Mouse (Mus musculus) myocyte (in vitro differentiated cells): Measurements from ENCODE around the gene Serinc1. TPM values are rescaled to one million over a fixed set of nuclear protein-coding genes. Genes with fewer than 3 reads are reported as not detected.
"Not testable (repeated sequence)": the region's sequence is repeated elsewhere in the genome, so short reads cannot be mapped to it uniquely, and the experiment has no call there.

Source experiments
- H3K27me3 ChIP-seq: one replicate; pipeline ENCODE4 v1.6.1; 2011; ENCODE audit not compliant: control insufficient read depth, insufficient read depth, insufficient read length
- H3K36me3 ChIP-seq: one replicate; pipeline ENCODE4 v1.6.1; 2011; ENCODE audit not compliant: control insufficient read depth, insufficient read depth
- H3K4me2 ChIP-seq: one replicate; pipeline ENCODE4 v1.6.1; 2011; ENCODE audit warnings: low read depth, control low read depth
- H3K4me3 ChIP-seq: one replicate; pipeline ENCODE4 v1.5.1; 2011; ENCODE audit warnings: mild to moderate bottlenecking, control low read depth, moderate library complexity
- H3K79me2 ChIP-seq: one replicate; pipeline ENCODE4 v1.6.1; 2011; ENCODE audit not compliant: control insufficient read depth, insufficient read depth
- H3ac ChIP-seq: one replicate; pipeline ENCODE4 v1.6.1; 2011; ENCODE audit not compliant: control insufficient read depth, insufficient read length
- CEBPB ChIP-seq: IDR thresholded peaks from 2 replicates; pipeline ENCODE4 v1.6.1; 2011; ENCODE audit warnings: mild to moderate bottlenecking, moderate library complexity; ENCODE audit not compliant: poor library complexity, insufficient read depth, severe bottlenecking
- E2F4 ChIP-seq: IDR thresholded peaks from one replicate; pipeline ENCODE4 v1.6.1; 2011; ENCODE audit warnings: mild to moderate bottlenecking, control low read depth, moderate library complexity; ENCODE audit not compliant: insufficient read depth
- MAX ChIP-seq: IDR thresholded peaks from one replicate; pipeline ENCODE4 v1.6.1; 2011; ENCODE audit warnings: low read depth, mild to moderate bottlenecking, control low read depth
- MYOD1 ChIP-seq, 3 experiments: IDR thresholded peaks; one replicate each; pipeline ENCODE4 v1.6.1; 2011; ENCODE audit warnings: control low read depth in 2 of 3, low read depth in 2 of 3, mild to moderate bottlenecking in 2 of 3, moderate library complexity in 1 of 3; ENCODE audit not compliant: insufficient read length in 2 of 3, control insufficient read depth in 1 of 3
- MYOG ChIP-seq, 3 experiments: IDR thresholded peaks; one replicate each; pipeline ENCODE4 v1.6.1; 2011; ENCODE audit warnings: control low read depth in 2 of 3, low read depth in 2 of 3, mild to moderate bottlenecking in 2 of 3; ENCODE audit not compliant: insufficient read length in 2 of 3, control insufficient read depth in 1 of 3, insufficient read depth in 1 of 3
- POLR2A ChIP-seq: IDR thresholded peaks from one replicate; pipeline ENCODE4 v1.6.1; 2011; ENCODE audit warnings: low read depth, mild to moderate bottlenecking, control low read depth, moderate library complexity; ENCODE audit not compliant: insufficient read length
- POLR2AphosphoS2 ChIP-seq: IDR thresholded peaks from one replicate; pipeline ENCODE4 v1.6.1; 2011; ENCODE audit warnings: low read depth, control low read depth; ENCODE audit not compliant: insufficient read length
- REST ChIP-seq: IDR thresholded peaks from one replicate; pipeline ENCODE4 v1.6.1; 2011; ENCODE audit warnings: mild to moderate bottlenecking, control low read depth, moderate library complexity; ENCODE audit not compliant: insufficient read depth, insufficient read length
- SRF ChIP-seq: IDR thresholded peaks from one replicate; pipeline ENCODE4 v1.6.1; 2011; ENCODE audit warnings: low read depth; ENCODE audit not compliant: control insufficient read depth, insufficient read length
- TCF12 ChIP-seq: IDR thresholded peaks from one replicate; pipeline ENCODE4 v1.6.1; 2011; ENCODE audit warnings: mild to moderate bottlenecking, control low read depth; ENCODE audit not compliant: poor library complexity, insufficient read depth, severe bottlenecking
- TCF3 ChIP-seq: IDR thresholded peaks from one replicate; pipeline ENCODE4 v1.6.1; 2011; ENCODE audit warnings: low read depth, control low read depth; ENCODE audit not compliant: insufficient read length
- USF1 ChIP-seq: IDR thresholded peaks from one replicate; pipeline ENCODE4 v1.6.1; 2011; ENCODE audit warnings: low read depth, mild to moderate bottlenecking, control low read depth, moderate library complexity
- polyA plus RNA-seq: library from polyadenylated mRNA; unstranded; fragments of >200 nt; fragmentation: generic; extraction: Trizol; gene quantifications from one replicate; pipeline ENCODE4 v1.2.1, GENCODE M21; 2012; ENCODE audit warnings: missing spikeins

The Serinc1 gene
- polyA plus RNA-seq, 1 experiment = 72.9 TPM

GRCm38 (mm10) chr10:57569023-57569931, 36.9 kb upstream of the Serinc1 start:
- Histone ChIP-seq H3K79me2 (no peaks in the 10 kb centered on the region), H3K4me3 (no peak overlapping the region), H3K36me3 (no peaks in the 10 kb centered on the region), H3K4me2 (peak overlapping the region; percentile 16), H3K27me3 (no peaks in the 10 kb centered on the region), H3ac (no peak overlapping the region)
- TF ChIP-seq MYOD1 (IDR thresholded peaks at IDR 0.05; ENCODE audit: control insufficient read depth in 1 of 3, insufficient read length in 2 of 3, low read depth in 2 of 3) (peak in 2 of 3 experiments; percentile 47 to 53), USF1 (no peak), POLR2AphosphoS2 (no peak), MYOG (IDR thresholded peaks at IDR 0.05; ENCODE audit: control insufficient read depth in 1 of 3, insufficient read depth in 1 of 3, insufficient read length in 2 of 3, low read depth in 2 of 3) (peak in 2 of 3 experiments; percentile 15 to 27), MAX (no peak)

GRCm38 (mm10) chr10:57566221-57566620, 33.9 kb upstream of the Serinc1 start:
- Histone ChIP-seq H3ac (no peak overlapping the region), H3K79me2 (no peaks in the 10 kb centered on the region), H3K27me3 (no peaks in the 10 kb centered on the region), H3K4me2 (no peak overlapping the region), H3K4me3 (no peak overlapping the region), H3K36me3 (no peaks in the 10 kb centered on the region)
- no peak for TF ChIP-seq CEBPB
- TF ChIP-seq MYOD1 (IDR thresholded peaks at IDR 0.05; ENCODE audit: control insufficient read depth in 1 of 3, insufficient read length in 2 of 3, low read depth in 2 of 3) = no peak
- no peak for TF ChIP-seq TCF12
- TF ChIP-seq E2F4 = no peak
- no peak for TF ChIP-seq MYOG (IDR thresholded peaks at IDR 0.05; ENCODE audit: control insufficient read depth in 1 of 3, insufficient read depth in 1 of 3, insufficient read length in 2 of 3, low read depth in 2 of 3)
- TF ChIP-seq REST = no peak
- no peak for TF ChIP-seq POLR2AphosphoS2
- no peak for TF ChIP-seq USF1
- no peak for TF ChIP-seq TCF3
- no peak for TF ChIP-seq SRF
- no peak for TF ChIP-seq POLR2A
- TF ChIP-seq MAX = no peak

- Histone ChIP-seq H3K79me2 (no peaks in the 10 kb centered on the region), H3K4me2 (no peak overlapping the region), H3K36me3 (no peaks in the 10 kb centered on the region), H3K27me3 (no peaks in the 10 kb centered on the region), H3ac (no peak overlapping the region), H3K4me3 (no peak overlapping the region)
- TF ChIP-seq REST (no peak), TCF3 (no peak), MAX (no peak), E2F4 (no peak), MYOG (IDR thresholded peaks at IDR 0.05; ENCODE audit: control insufficient read depth in 1 of 3, insufficient read depth in 1 of 3, insufficient read length in 2 of 3, low read depth in 2 of 3) (no peak), POLR2A (no peak), CEBPB (no peak), MYOD1 (IDR thresholded peaks at IDR 0.05; ENCODE audit: control insufficient read depth in 1 of 3, insufficient read length in 2 of 3, low read depth in 2 of 3) (no peak), SRF (no peak)
These were observed 25.3 kb upstream of the Serinc1 start for GRCm38 (mm10) chr10:57557597-57557996.

- TF ChIP-seq MYOG (IDR thresholded peaks at IDR 0.05; ENCODE audit: control insufficient read depth in 1 of 3, insufficient read depth in 1 of 3, insufficient read length in 2 of 3, low read depth in 2 of 3) (no peak), POLR2AphosphoS2 (no peak), SRF (no peak), REST (no peak), CEBPB (no peak), TCF3 (no peak), USF1 (no peak), MAX (no peak), MYOD1 (IDR thresholded peaks at IDR 0.05; ENCODE audit: control insufficient read depth in 1 of 3, insufficient read length in 2 of 3, low read depth in 2 of 3) (no peak), TCF12 (no peak), POLR2A (no peak)
- no peaks in the 10 kb centered on the region for H3K27me3 ChIP-seq
- no peak overlapping the region for H3K4me3 ChIP-seq
- no peak overlapping the region for H3ac ChIP-seq
- H3K79me2 ChIP-seq = no peaks in the 10 kb centered on the region
- no peak overlapping the region for H3K4me2 ChIP-seq
- H3K36me3 ChIP-seq = no peaks in the 10 kb centered on the region
These were observed 21.4 kb upstream of the Serinc1 start for GRCm38 (mm10) chr10:57553719-57554118.

- Histone ChIP-seq H3K4me3 (no peak overlapping the region), H3K27me3 (no peaks in the 10 kb centered on the region), H3ac (no peak overlapping the region), H3K36me3 (no peaks in the 10 kb centered on the region), H3K79me2 (no peaks in the 10 kb centered on the region), H3K4me2 (no peak overlapping the region)
- TF ChIP-seq MAX (no peak), USF1 (no peak), E2F4 (no peak), MYOG (IDR thresholded peaks at IDR 0.05; ENCODE audit: control insufficient read depth in 1 of 3, insufficient read depth in 1 of 3, insufficient read length in 2 of 3, low read depth in 2 of 3) (no peak), POLR2A (no peak), MYOD1 (IDR thresholded peaks at IDR 0.05; ENCODE audit: control insufficient read depth in 1 of 3, insufficient read length in 2 of 3, low read depth in 2 of 3) (no peak), SRF (no peak)
These were observed 17.3 kb upstream of the Serinc1 start for GRCm38 (mm10) chr10:57549631-57550030.

- H3K79me2 ChIP-seq, H3K4me3 ChIP-seq, H3ac ChIP-seq, H3K27me3 ChIP-seq, H3K36me3 ChIP-seq, H3K4me2 ChIP-seq: not testable (repeated sequence)
These were observed 11.6 kb upstream of the Serinc1 start for GRCm38 (mm10) chr10:57543890-57544289.
